Mouse (Mus musculus): ENCODE measurements around the gene Shank3.
A peak's percentile ranks its signal among the peaks of the same experiment; 100 is the strongest.

The Shank3 gene

GRCm38 (mm10) chr15:89498961-89499688 is at the start of gene Shank3:
Gene Shank3 (plus strand): TSS chr15:89499623.
- peak; percentile 66 for DNase-seq

- peak; percentile 39 for DNase-seq
Measured at GRCm38 (mm10) chr15:89452906-89453864, 46.2 kb upstream of the Shank3 start.

- DNase-seq = peak; percentile 86
Measured at GRCm38 (mm10) chr15:89453865-89454478, 45.5 kb upstream of the Shank3 start, which contains the start of gene Mapk8ip2. Gene Mapk8ip2 (plus strand): TSS chr15:89453913.

- DNase-seq = peak; percentile 61
Measured at GRCm38 (mm10) chr15:89454857-89455256, 44.6 kb upstream of the Shank3 start.

- DNase-seq = peak; percentile 45
Measured at GRCm38 (mm10) chr15:89455642-89456041, 43.8 kb upstream of the Shank3 start.

- peak; percentile 30 for DNase-seq
Measured at GRCm38 (mm10) chr15:89458942-89459341, 40.5 kb upstream of the Shank3 start.

- peak; percentile 67 for DNase-seq
Measured at GRCm38 (mm10) chr15:89459821-89460220, 39.6 kb upstream of the Shank3 start.

GRCm38 (mm10) chr15:89460298-89460697 is 39.1 kb upstream of the Shank3 start:
- DNase-seq = peak; percentile 78

GRCm38 (mm10) chr15:89461321-89461720 is 38.1 kb upstream of the Shank3 start:
- peak; percentile 41 for DNase-seq

GRCm38 (mm10) chr15:89462176-89462575 is 37.2 kb upstream of the Shank3 start:
- peak; percentile 47 for DNase-seq

- DNase-seq = peak; percentile 49
Measured at GRCm38 (mm10) chr15:89463334-89464235, 35.8 kb upstream of the Shank3 start.

GRCm38 (mm10) chr15:89465052-89465451 is 34.4 kb upstream of the Shank3 start:
- peak; percentile 41 for DNase-seq

- peak; percentile 57 for DNase-seq
Measured at GRCm38 (mm10) chr15:89468577-89468976, 30.8 kb upstream of the Shank3 start.

GRCm38 (mm10) chr15:89471476-89471875 is 27.9 kb upstream of the Shank3 start:
- no peak for DNase-seq

- no peak for DNase-seq
Measured at GRCm38 (mm10) chr15:89473370-89473769, 26.1 kb upstream of the Shank3 start.

- DNase-seq = peak; percentile 43
Measured at GRCm38 (mm10) chr15:89473921-89474320, 25.5 kb upstream of the Shank3 start.

- DNase-seq = peak; percentile 73
Measured at GRCm38 (mm10) chr15:89474596-89475292, 24.7 kb upstream of the Shank3 start.

- no peak for DNase-seq
Measured at GRCm38 (mm10) chr15:89475293-89475600, 24.2 kb upstream of the Shank3 start.

- peak; percentile 97 for DNase-seq
Measured at GRCm38 (mm10) chr15:89475611-89476474, 23.6 kb upstream of the Shank3 start.

GRCm38 (mm10) chr15:89476475-89476815 is 23.0 kb upstream of the Shank3 start:
- no peak for DNase-seq

- DNase-seq = peak; percentile 58
Measured at GRCm38 (mm10) chr15:89477091-89477491, 22.3 kb upstream of the Shank3 start, which contains the start of gene Arsa. Gene Arsa (minus strand): TSS chr15:89477425.

Data from cerebellum, adult 9-11 months (tissue).